Mouse (Mus musculus): ENCODE data around the gene Nrxn1. TPM values are rescaled to one million over a fixed set of nuclear protein-coding genes. Genes with fewer than 3 reads are reported as not detected.
"Not testable (repeated sequence)": the region's sequence is repeated elsewhere in the genome, so short reads cannot be mapped to it uniquely, and the experiment has no call there.

Nrxn1 gene
- total RNA-seq, 2 experiments from 2014 or later, result 718 to 743 TPM

DNA sequence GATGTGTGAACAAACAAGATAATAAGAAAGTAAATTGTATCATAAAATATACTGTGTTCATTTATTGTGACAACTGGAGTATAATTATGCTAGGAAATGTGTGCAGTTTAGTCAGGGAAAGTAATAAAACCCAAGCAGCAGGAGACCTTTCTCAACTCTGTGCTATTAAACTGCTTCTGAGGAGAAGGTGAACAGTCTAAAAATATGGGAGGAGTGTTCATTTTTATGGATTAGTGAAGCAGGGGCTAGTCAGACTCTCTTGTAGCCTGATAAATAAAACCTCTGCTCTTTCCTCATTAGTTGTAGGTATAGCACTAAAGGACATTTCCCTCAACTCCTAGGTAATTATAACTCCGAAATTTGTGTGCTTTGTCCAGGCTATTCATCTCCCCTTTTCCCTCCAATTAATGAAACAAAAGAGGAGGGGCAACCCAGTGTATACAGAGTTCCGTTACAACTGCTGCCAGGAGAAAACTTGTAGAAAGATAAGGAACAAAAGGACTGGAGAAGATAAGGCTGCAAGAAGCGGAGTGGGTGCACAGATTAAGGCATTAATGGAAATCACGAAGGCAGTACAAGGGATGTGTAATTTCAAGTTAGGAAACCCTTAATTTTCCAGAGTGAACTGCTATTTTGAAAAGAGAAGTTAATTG, 548.8 kb downstream of the Nrxn1 start:
- intact Hi-C loops (cut with DNase I), result no loop called here

GRCm38 (mm10) chr17:90531443-90531842, 561.4 kb downstream of the Nrxn1 start:
- intact Hi-C loops (cut with DNase I), result no loop called here

More for the DNA sequence above, 548.8 kb downstream of the Nrxn1 start:
- no peak for DNase-seq (ENCODE audit: extremely low spot score in 1 of 2, low spot score in 2 of 2)

GRCm38 (mm10) chr17:90506026-90506425, 586.8 kb downstream of the Nrxn1 start:
- DNase-seq (ENCODE audit: extremely low spot score in 1 of 2, low spot score in 2 of 2), result no peak
- intact Hi-C loops (cut with DNase I), result loop anchor here (10.0 kb wide), 1 partner anchor 851 kb away; no protein-coding TSS in a partner anchor

More at GRCm38 (mm10) chr17:90531443-90531842, 561.4 kb downstream of the Nrxn1 start:
- DNase-seq (ENCODE audit: extremely low spot score in 1 of 2, low spot score in 2 of 2), result peak in 1 of 2 experiments; percentile 21

DNA sequence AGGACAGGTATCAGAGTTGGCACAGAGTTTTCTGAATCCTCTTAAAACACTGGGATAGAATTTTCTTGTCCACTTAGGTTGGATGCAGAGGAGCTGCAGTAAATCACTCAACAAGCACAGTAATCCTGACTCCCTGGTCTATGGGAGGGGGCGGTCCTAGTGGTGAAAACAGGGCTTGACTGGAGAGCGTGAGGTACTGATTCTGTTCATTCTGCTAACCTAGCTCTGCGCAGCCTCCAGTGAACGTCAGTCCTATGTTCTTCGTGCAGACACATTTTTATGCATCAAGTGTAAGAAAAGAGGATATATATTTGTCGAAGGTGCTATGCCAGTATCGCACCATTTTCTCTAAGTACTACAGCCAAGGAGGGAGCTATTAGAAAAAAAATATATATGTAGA, 588.9 kb downstream of the Nrxn1 start:
- intact Hi-C loops (cut with DNase I), result loop anchor here (10.0 kb wide), 1 partner anchor 849 kb away; no protein-coding TSS in a partner anchor
- DNase-seq (ENCODE audit: extremely low spot score in 1 of 2, low spot score in 2 of 2), result not testable (repeated sequence)

- intact Hi-C loops (cut with DNase I), result loop anchor here (10.0 kb wide), 1 partner anchor 846 kb away; no protein-coding TSS in a partner anchor
- DNase-seq (ENCODE audit: extremely low spot score in 1 of 2, low spot score in 2 of 2), result peak; percentile 51 to 71
These were observed 591.7 kb downstream of the Nrxn1 start for GRCm38 (mm10) chr17:90501023-90501675.

- intact Hi-C loops (cut with DNase I), result no loop called here
These were observed 613.2 kb downstream of the Nrxn1 start for GRCm38 (mm10) chr17:90479531-90480250.

DNA sequence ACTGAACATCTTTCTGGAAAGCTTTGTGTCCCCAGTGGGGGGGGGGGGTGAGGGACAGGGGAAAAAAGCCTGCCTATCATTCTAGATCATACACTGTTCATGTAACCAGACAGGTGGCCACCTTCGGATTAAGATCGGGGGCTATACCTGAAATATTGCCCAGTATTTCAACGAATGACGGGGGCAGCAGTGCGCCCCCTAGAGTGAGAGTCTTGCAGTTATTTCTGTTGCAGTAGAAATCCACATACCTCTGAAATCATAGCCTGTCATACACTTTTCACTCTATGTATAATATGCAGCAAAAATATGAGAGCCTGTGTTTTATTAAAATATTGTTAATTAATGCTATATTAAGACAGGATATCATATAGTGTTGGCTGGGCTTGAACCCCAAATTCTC, 636.1 kb downstream of the Nrxn1 start:
- intact Hi-C loops (cut with DNase I), result no loop called here
- DNase-seq (ENCODE audit: extremely low spot score in 1 of 2, low spot score in 2 of 2), result no peak

More at GRCm38 (mm10) chr17:90479531-90480250, 613.2 kb downstream of the Nrxn1 start:
- DNase-seq (ENCODE audit: extremely low spot score in 1 of 2, low spot score in 2 of 2), result no peak

DNA sequence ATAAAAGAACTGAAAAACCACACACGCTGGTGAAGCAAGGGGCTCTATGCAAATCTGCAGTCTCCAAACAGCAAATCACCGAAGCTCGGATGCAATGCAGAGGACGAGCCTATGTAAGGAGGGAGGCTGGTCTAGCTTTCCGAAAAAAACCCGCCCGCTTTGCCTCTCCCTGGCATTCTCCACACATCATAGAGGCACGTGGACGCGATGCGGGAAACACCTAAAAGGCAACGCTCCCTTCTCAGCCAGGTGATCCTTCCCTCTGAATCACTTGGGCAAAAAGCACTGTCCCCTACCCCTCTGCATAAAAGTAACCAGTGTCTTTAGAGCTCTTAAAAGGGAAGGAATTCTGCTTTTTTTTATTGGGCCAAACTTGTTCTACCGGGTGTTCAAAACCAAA, 637.0 kb downstream of the Nrxn1 start:
- peak; percentile 54 to 58 for DNase-seq (ENCODE audit: extremely low spot score in 1 of 2, low spot score in 2 of 2)
- intact Hi-C loops (cut with DNase I), result no loop called here

- DNase-seq (ENCODE audit: extremely low spot score in 1 of 2, low spot score in 2 of 2), result peak in 1 of 2 experiments; percentile 54
- intact Hi-C loops (cut with DNase I), result no loop called here
These were observed 637.5 kb downstream of the Nrxn1 start for GRCm38 (mm10) chr17:90455409-90455775.

GRCm38 (mm10) chr17:90454738-90455408, 638.0 kb downstream of the Nrxn1 start:
- intact Hi-C loops (cut with DNase I), result no loop called here

DNA sequence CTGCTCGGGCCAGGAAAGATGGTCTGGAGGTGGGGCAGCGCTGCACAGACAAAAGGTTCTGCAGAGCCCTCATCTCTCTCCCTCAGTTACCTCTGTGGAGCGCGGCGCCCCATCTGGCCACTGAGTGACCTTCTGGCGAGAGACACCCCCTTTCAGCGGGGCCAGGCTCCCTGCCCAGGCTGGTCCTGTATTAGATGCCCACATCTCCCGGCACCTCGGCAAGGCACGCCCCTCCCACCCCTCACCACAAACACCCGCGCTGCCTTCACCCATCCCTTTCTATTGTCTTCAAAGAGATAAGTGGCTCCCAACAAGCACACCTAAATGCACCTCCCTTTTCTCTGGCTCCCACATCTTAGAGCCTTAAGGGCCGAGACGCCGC, 638.5 kb downstream of the Nrxn1 start:
- DNase-seq (ENCODE audit: extremely low spot score in 1 of 2, low spot score in 2 of 2), result peak; percentile 19 to 53
- intact Hi-C loops (cut with DNase I), result no loop called here

More at GRCm38 (mm10) chr17:90454738-90455408, 638.0 kb downstream of the Nrxn1 start:
- peak in 1 of 2 experiments; percentile 44 for DNase-seq (ENCODE audit: extremely low spot score in 1 of 2, low spot score in 2 of 2)

GRCm38 (mm10) chr17:90453280-90453679, 639.6 kb downstream of the Nrxn1 start:
- intact Hi-C loops (cut with DNase I), result no loop called here

GRCm38 (mm10) chr17:90452770-90453169, 640.1 kb downstream of the Nrxn1 start:
- intact Hi-C loops (cut with DNase I), result no loop called here
- peak; percentile 18 to 46 for DNase-seq (ENCODE audit: extremely low spot score in 1 of 2, low spot score in 2 of 2)

More at GRCm38 (mm10) chr17:90453280-90453679, 639.6 kb downstream of the Nrxn1 start:
- no peak for DNase-seq (ENCODE audit: extremely low spot score in 1 of 2, low spot score in 2 of 2)

GRCm38 (mm10) chr17:90451384-90451783, 641.5 kb downstream of the Nrxn1 start:
- intact Hi-C loops (cut with DNase I), result no loop called here

GRCm38 (mm10) chr17:90443067-90443466, 649.8 kb downstream of the Nrxn1 start:
- DNase-seq (ENCODE audit: extremely low spot score in 1 of 2, low spot score in 2 of 2), result no peak
- intact Hi-C loops (cut with DNase I), result loop anchor here (10.0 kb wide), 1 partner anchor 1788 kb away; no protein-coding TSS in a partner anchor

More at GRCm38 (mm10) chr17:90451384-90451783, 641.5 kb downstream of the Nrxn1 start:
- DNase-seq (ENCODE audit: extremely low spot score in 1 of 2, low spot score in 2 of 2), result peak in 1 of 2 experiments; percentile 27

DNA sequence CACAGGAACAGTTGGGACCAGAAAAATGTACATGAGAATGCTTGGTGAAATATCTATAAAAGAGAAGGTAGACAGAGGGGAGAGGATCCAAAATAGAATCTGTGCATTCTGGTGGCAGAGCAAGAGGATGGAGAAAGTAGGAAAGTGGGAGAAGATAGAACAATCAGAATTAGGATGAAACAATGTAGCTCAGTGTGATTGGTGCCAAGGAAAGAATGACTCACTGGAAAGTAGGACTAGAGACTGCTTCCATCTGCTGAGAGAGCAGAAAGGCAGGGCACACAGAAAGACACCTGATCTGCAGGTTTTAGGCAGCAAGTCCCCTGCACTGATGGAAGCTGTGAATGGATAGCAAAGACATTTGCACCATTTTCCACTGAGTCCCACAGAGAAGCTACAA, 657.0 kb downstream of the Nrxn1 start:
- intact Hi-C loops (cut with DNase I), result no loop called here

GRCm38 (mm10) chr17:90435371-90435770, 657.5 kb downstream of the Nrxn1 start:
- DNase-seq (ENCODE audit: extremely low spot score in 1 of 2, low spot score in 2 of 2), result no peak
- intact Hi-C loops (cut with DNase I), result no loop called here

More for the DNA sequence above, 657.0 kb downstream of the Nrxn1 start:
- no peak for DNase-seq (ENCODE audit: extremely low spot score in 1 of 2, low spot score in 2 of 2)

GRCm38 (mm10) chr17:90430211-90430610, 662.7 kb downstream of the Nrxn1 start:
- DNase-seq (ENCODE audit: extremely low spot score in 1 of 2, low spot score in 2 of 2), result no peak
- intact Hi-C loops (cut with DNase I), result no loop called here

GRCm38 (mm10) chr17:90425974-90426373, 666.9 kb downstream of the Nrxn1 start:
- DNase-seq (ENCODE audit: extremely low spot score in 1 of 2, low spot score in 2 of 2), result no peak
- intact Hi-C loops (cut with DNase I), result no loop called here

All from left cerebral cortex, postnatal 10 days (tissue).